Mouse (Mus musculus): ENCODE results near the gene Dnttip2.
A peak's percentile ranks its signal among the peaks of the same experiment; 100 is the strongest.
"Not testable (repeated sequence)": the region's sequence is repeated elsewhere in the genome, so short reads cannot be mapped to it uniquely, and the experiment has no call there.

Gene Dnttip2

GRCm38 (mm10) chr3:122274241-122275024 is at the start of gene Dnttip2:
TSS of gene Dnttip2 (plus strand) at chr3:122274388.
- peak; percentile 71 for DNase-seq (ENCODE audit: low read depth, low spot score)

- DNase-seq (ENCODE audit: low read depth, low spot score): not testable (repeated sequence)
Observed at GRCm38 (mm10) chr3:122226972-122227371, 47.2 kb upstream of the Dnttip2 start.

GRCm38 (mm10) chr3:122235772-122236171 is 38.4 kb upstream of the Dnttip2 start:
- DNase-seq (ENCODE audit: low read depth, low spot score): no peak

GRCm38 (mm10) chr3:122242876-122243275 is 31.3 kb upstream of the Dnttip2 start:
- DNase-seq (ENCODE audit: low read depth, low spot score): peak; percentile 40

- peak; percentile 40 for DNase-seq (ENCODE audit: low read depth, low spot score)
Observed at GRCm38 (mm10) chr3:122243416-122244167, 30.6 kb upstream of the Dnttip2 start.

- no peak for DNase-seq (ENCODE audit: low read depth, low spot score)
Observed at GRCm38 (mm10) chr3:122244759-122245158, 29.4 kb upstream of the Dnttip2 start.

GRCm38 (mm10) chr3:122245215-122245877 is 28.8 kb upstream of the Dnttip2 start, which contains the start of gene Gclm:
TSS of gene Gclm (plus strand) at chr3:122245557.
- peak; percentile 95 for DNase-seq (ENCODE audit: low read depth, low spot score)

GRCm38 (mm10) chr3:122245878-122246332 is 28.3 kb upstream of the Dnttip2 start:
- DNase-seq (ENCODE audit: low read depth, low spot score): peak; percentile 34

GRCm38 (mm10) chr3:122246406-122246805 is 27.8 kb upstream of the Dnttip2 start:
- peak; percentile 34 for DNase-seq (ENCODE audit: low read depth, low spot score)

- DNase-seq (ENCODE audit: low read depth, low spot score): peak; percentile 67
Observed at GRCm38 (mm10) chr3:122246986-122247767, 27.0 kb upstream of the Dnttip2 start.

- DNase-seq (ENCODE audit: low read depth, low spot score): peak; percentile 62
Observed at GRCm38 (mm10) chr3:122247768-122248100, 26.5 kb upstream of the Dnttip2 start.

GRCm38 (mm10) chr3:122252466-122253253 is 21.5 kb upstream of the Dnttip2 start:
- DNase-seq (ENCODE audit: low read depth, low spot score): no peak

- DNase-seq (ENCODE audit: low read depth, low spot score): not testable (repeated sequence)
Observed at GRCm38 (mm10) chr3:122254050-122254449, 20.1 kb upstream of the Dnttip2 start.

- DNase-seq (ENCODE audit: low read depth, low spot score): no peak
Observed at GRCm38 (mm10) chr3:122269986-122270385, 4.2 kb upstream of the Dnttip2 start.

- DNase-seq (ENCODE audit: low read depth, low spot score): not testable (repeated sequence)
Observed at GRCm38 (mm10) chr3:122272565-122272964, 1.6 kb upstream of the Dnttip2 start.

- DNase-seq (ENCODE audit: low read depth, low spot score): no peak
Observed at GRCm38 (mm10) chr3:122273407-122274240, 564 bp upstream of the Dnttip2 start.

GRCm38 (mm10) chr3:122275111-122275510 is 923 bp downstream of the Dnttip2 start:
- no peak for DNase-seq (ENCODE audit: low read depth, low spot score)

GRCm38 (mm10) chr3:122287195-122287594 is 13.0 kb downstream of the Dnttip2 start:
- DNase-seq (ENCODE audit: low read depth, low spot score): no peak

- no peak for DNase-seq (ENCODE audit: low read depth, low spot score)
Observed at GRCm38 (mm10) chr3:122288613-122289195, 14.5 kb downstream of the Dnttip2 start.
